Mouse (Mus musculus) myocyte (in vitro differentiated cells): ENCODE measurements at regions not wholly inside any gene's neighbourhood (a gene's known extent, or its start where the extent isn't known, plus 50 kb on each side); places are given as distances from the start of the nearest gene placed in this dataset.

Experiments
- CEBPB ChIP-seq: IDR thresholded peaks from 2 replicates; pipeline ENCODE4 v1.6.1; 2011; ENCODE audit warnings: mild to moderate bottlenecking, moderate library complexity; ENCODE audit not compliant: poor library complexity, insufficient read depth, severe bottlenecking
- E2F4 ChIP-seq: IDR thresholded peaks from one replicate; pipeline ENCODE4 v1.6.1; 2011; ENCODE audit warnings: mild to moderate bottlenecking, control low read depth, moderate library complexity; ENCODE audit not compliant: insufficient read depth
- MAX ChIP-seq: IDR thresholded peaks from one replicate; pipeline ENCODE4 v1.6.1; 2011; ENCODE audit warnings: low read depth, mild to moderate bottlenecking, control low read depth
- MYOD1 ChIP-seq, 3 experiments: IDR thresholded peaks; one replicate each; pipeline ENCODE4 v1.6.1; 2011; ENCODE audit warnings: control low read depth in 2 of 3, low read depth in 2 of 3, mild to moderate bottlenecking in 2 of 3, moderate library complexity in 1 of 3; ENCODE audit not compliant: insufficient read length in 2 of 3, control insufficient read depth in 1 of 3
- POLR2A ChIP-seq: IDR thresholded peaks from one replicate; pipeline ENCODE4 v1.6.1; 2011; ENCODE audit warnings: low read depth, mild to moderate bottlenecking, control low read depth, moderate library complexity; ENCODE audit not compliant: insufficient read length
- POLR2AphosphoS2 ChIP-seq: IDR thresholded peaks from one replicate; pipeline ENCODE4 v1.6.1; 2011; ENCODE audit warnings: low read depth, control low read depth; ENCODE audit not compliant: insufficient read length
- REST ChIP-seq: IDR thresholded peaks from one replicate; pipeline ENCODE4 v1.6.1; 2011; ENCODE audit warnings: mild to moderate bottlenecking, control low read depth, moderate library complexity; ENCODE audit not compliant: insufficient read depth, insufficient read length
- TCF12 ChIP-seq: IDR thresholded peaks from one replicate; pipeline ENCODE4 v1.6.1; 2011; ENCODE audit warnings: mild to moderate bottlenecking, control low read depth; ENCODE audit not compliant: poor library complexity, insufficient read depth, severe bottlenecking
- USF1 ChIP-seq: IDR thresholded peaks from one replicate; pipeline ENCODE4 v1.6.1; 2011; ENCODE audit warnings: low read depth, mild to moderate bottlenecking, control low read depth, moderate library complexity

- TF ChIP-seq MAX = no peak
- TF ChIP-seq POLR2A = no peak
- no peak for TF ChIP-seq POLR2AphosphoS2
- TF ChIP-seq CEBPB = no peak
- TF ChIP-seq TCF12 = no peak
- TF ChIP-seq REST = no peak
- no peak for TF ChIP-seq E2F4
- no peak for TF ChIP-seq MYOD1 (IDR thresholded peaks at IDR 0.05; ENCODE audit: control insufficient read depth in 1 of 3, insufficient read length in 2 of 3, low read depth in 2 of 3)
- no peak for TF ChIP-seq USF1
Observed at GRCm38 (mm10) chr17:82485544-82485943, 729.5 kb upstream of the Pkdcc start.
